Mouse (Mus musculus) erythroblast, adult 5-6 weeks (primary cell): ENCODE data around the gene Tmem255b. TPM values are rescaled to one million over a fixed set of nuclear protein-coding genes. Genes with fewer than 3 reads are reported as not detected.

ENCODE experiments used
- total RNA-seq, 2 experiments: library from RNA; stranded (forward) in 1 of 2; stranded (reverse) in 1 of 2; fragments of 150-400 nt in 1 of 2; fragments of 200-764, 138-1000 nt in 1 of 2; gene quantifications; 2 replicates each; pipeline versions ENCODE4 v1.2.3 to v1.2.4; 2015 to 2017; ENCODE audit warnings: low replicate concordance in 2 of 2

Tmem255b gene
- total RNA-seq, 2 experiments from 2014 or later: not detected

Other genes starting within 250 kb of the Tmem255b start
- gene Grtp1, start 234.6 kb upstream of the Tmem255b start, total RNA-seq (2015; ENCODE audit: low replicate concordance): 5.0 and 6.3 TPM in 2 replicates
- 1.6 and 4.3 TPM in 2 replicates for gene Grtp1, start 234.6 kb upstream of the Tmem255b start, total RNA-seq (2017; ENCODE audit: low replicate concordance)
- not detected in 2 replicates for gene Adprhl1, start 181.0 kb upstream of the Tmem255b start, total RNA-seq (2015; ENCODE audit: low replicate concordance)
- gene Adprhl1, start 181.0 kb upstream of the Tmem255b start, total RNA-seq (2017; ENCODE audit: low replicate concordance): 0.43 TPM in 1 of 2 replicates, not detected in the other
- gene Dcun1d2, start 147.1 kb upstream of the Tmem255b start, total RNA-seq (2015; ENCODE audit: low replicate concordance): 0.42 and 9.2 TPM in 2 replicates
- gene Dcun1d2, start 147.1 kb upstream of the Tmem255b start, total RNA-seq (2017; ENCODE audit: low replicate concordance): 4.2 and 5.4 TPM in 2 replicates
- 7.1 and 12.3 TPM in 2 replicates for gene Tmco3, start 147.0 kb upstream of the Tmem255b start, total RNA-seq (2015; ENCODE audit: low replicate concordance)
- 6.1 and 9.4 TPM in 2 replicates for gene Tmco3, start 147.0 kb upstream of the Tmem255b start, total RNA-seq (2017; ENCODE audit: low replicate concordance)
- 90.5 and 105 TPM in 2 replicates for gene Tfdp1, start 96.4 kb upstream of the Tmem255b start, total RNA-seq (2015; ENCODE audit: low replicate concordance)
- gene Tfdp1, start 96.4 kb upstream of the Tmem255b start, total RNA-seq (2017; ENCODE audit: low replicate concordance): 73.9 and 76.0 TPM in 2 replicates
- not detected in 2 replicates for gene Atp4b, start 38.4 kb upstream of the Tmem255b start, total RNA-seq (2015; ENCODE audit: low replicate concordance)
- gene Atp4b, start 38.4 kb upstream of the Tmem255b start, total RNA-seq (2017; ENCODE audit: low replicate concordance): not detected in 2 replicates
- gene Grk1, start 30.1 kb upstream of the Tmem255b start, total RNA-seq (2015; ENCODE audit: low replicate concordance): not detected in 2 replicates
- gene Grk1, start 30.1 kb upstream of the Tmem255b start, total RNA-seq (2017; ENCODE audit: low replicate concordance): 0.28 and 0.34 TPM in 2 replicates
- not detected in 2 replicates for gene Gas6, start 59.3 kb downstream of the Tmem255b start, total RNA-seq (2015; ENCODE audit: low replicate concordance)
- 0.09 and 3.1 TPM in 2 replicates for gene Gas6, start 59.3 kb downstream of the Tmem255b start, total RNA-seq (2017; ENCODE audit: low replicate concordance)
- not detected in 2 replicates for gene 1700029H14Rik, start 127.3 kb downstream of the Tmem255b start, total RNA-seq (2015; ENCODE audit: low replicate concordance)
- not detected in 2 replicates for gene 1700029H14Rik, start 127.3 kb downstream of the Tmem255b start, total RNA-seq (2017; ENCODE audit: low replicate concordance)
- gene Rasa3, start 242.4 kb downstream of the Tmem255b start, total RNA-seq (2015; ENCODE audit: low replicate concordance): 4.8 and 11.7 TPM in 2 replicates
- gene Rasa3, start 242.4 kb downstream of the Tmem255b start, total RNA-seq (2017; ENCODE audit: low replicate concordance): 17.1 and 19.5 TPM in 2 replicates